In genomic region chr1:180774664-180775063, GRCm38 (mm10) we compare ENCODE assay signal across 9 mouse cellular contexts. TPM values are rescaled to one million over a fixed set of nuclear protein-coding genes. Genes with fewer than 3 reads are reported as not detected.
DNase-seq lines count a peak whose midpoint lies in the region; ATAC-seq and TF ChIP-seq lines count a peak whose summit lies in the region.
"Had no signal": no experiment of that assay in that cellular context is flagged by ENCODE, and none has a peak within 500 bp of the region (broad histone marks: within the 10 kb centered on the region; RNA-seq: fewer than 3 reads in every experiment).

No protein-coding gene starts in this region.

- H3K36me3 ChIP-seq in kidney, adult 2 months (ENCODE audit: control insufficient read depth, insufficient read depth, low read length) = no peaks in the 10 kb centered on the region
- no peaks in the 10 kb centered on the region for H3K36me3 ChIP-seq in lung, postnatal 0 days (ENCODE audit: insufficient read depth, low read length)
- H3K36me3 ChIP-seq: heart, embryonic 15.5 days had no signal

- H3K9ac ChIP-seq in lung, postnatal 0 days (replicated peaks; ENCODE audit: low read depth) = no peak overlapping the region
- H3K9ac ChIP-seq: heart, embryonic 15.5 days had no signal

- no peak overlapping the region for H3K4me3 ChIP-seq in kidney, adult 2 months (ENCODE audit: insufficient read depth, low read depth, low read length)
- no peak overlapping the region for H3K4me3 ChIP-seq in lung, postnatal 0 days (ENCODE audit: low read depth, low read length)
- H3K4me3 ChIP-seq: heart, embryonic 15.5 days had no signal

- H3K4me1 ChIP-seq in kidney, adult 2 months (ENCODE audit: control insufficient read depth, insufficient read depth, low read length) = peaks cover 3% of the 10 kb centered on the region; the same call in 1 of the 2 replicates
- H3K4me1 ChIP-seq in lung, postnatal 0 days (ENCODE audit: insufficient read depth, low read depth, low read length) = peaks cover 7% of the 10 kb centered on the region; the same call in 1 of the 2 replicates

- no peak for TF ChIP-seq EP300 in lung, postnatal 0 days (IDR thresholded peaks at IDR 0.05)

- no peak for DNase-seq in kidney, adult 2 months
- no peak for DNase-seq in kidney, adult 18-20 months
- DNase-seq in A20 (ENCODE audit: low read depth, low spot score) (peak; percentile 63), MEL-GATA-1-ER (ENCODE audit: extremely low read depth, low read depth) (peak; percentile 20)
- no peak for DNase-seq in lung, postnatal 0 days (ENCODE audit: low spot score)
- no peak for DNase-seq in left cerebral cortex, postnatal 25 days (ENCODE audit: low spot score in 2 of 2)
- no peak for DNase-seq in ovary, postnatal 10 days (ENCODE audit: low spot score)

- intact Hi-C loops in left cerebral cortex, postnatal 25 days (cut with DNase I) = loop anchor here (5.0 kb wide), 1 partner anchor 38 kb away; the partner anchor contains the start of gene H3f3a

- no peak for ATAC-seq in lung, postnatal 0 days
- ATAC-seq in megakaryocyte, adult 5-6 weeks (ENCODE audit: poor library complexity, severe bottlenecking) = no peak

- TF ChIP-seq CTCF in kidney, adult 2 months (conservative IDR thresholded peaks at IDR 0.05; ENCODE audit: insufficient read depth, insufficient read length, low read depth, low read length) = peak; percentile 58
- peak; percentile 62 for TF ChIP-seq CTCF in lung, postnatal 0 days (IDR thresholded peaks at IDR 0.05)

- no peak for TF ChIP-seq POLR2A in kidney, adult 2 months (IDR thresholded peaks at IDR 0.05; ENCODE audit: low read depth, low read length)

- H3K27me3 ChIP-seq in kidney, adult 2 months (replicated peaks; ENCODE audit: control insufficient read depth, insufficient read depth, low read length) = no peaks in the 10 kb centered on the region
- H3K27me3 ChIP-seq in lung, postnatal 0 days (replicated peaks; ENCODE audit: insufficient read depth, low read length) = no peaks in the 10 kb centered on the region
- H3K27me3 ChIP-seq: heart, embryonic 15.5 days had no signal

- H3K4me2 ChIP-seq in lung, postnatal 0 days (replicated peaks; ENCODE audit: low read depth, low read length) = no peak overlapping the region
- H3K4me2 ChIP-seq: heart, embryonic 15.5 days had no signal

- no peaks in the 10 kb centered on the region for H3K9me3 ChIP-seq in lung, postnatal 0 days (ENCODE audit: low read length)
- H3K9me3 ChIP-seq: heart, embryonic 15.5 days had no signal

- 70% methylated on average over 3 of the region's 3 CpGs for WGBS in kidney, adult 2 months
- 70% methylated on average over 3 of the region's 3 CpGs for WGBS in lung, postnatal 0 days

- no peak overlapping the region for H3K27ac ChIP-seq in kidney, adult 2 months (ENCODE audit: insufficient read depth, low read depth, low read length)
- no peak overlapping the region for H3K27ac ChIP-seq in lung, postnatal 0 days (ENCODE audit: low read length)
- H3K27ac ChIP-seq: heart, embryonic 15.5 days had no signal

RNA-seq across cellular contexts. Expression of gene H3f3a, which starts 39.1 kb away (rescaled TPM):
- polyA plus RNA-seq in kidney, adult 2 months (2012; rRNA removed) = 324 and 348 TPM in 2 replicates
- polyA plus RNA-seq in lung, postnatal 0 days (2015; fragmentation: Nextera tagmentation; extraction: Ambion mirVana) = 1,774 and 1,827 TPM in 2 replicates
- 100 to 1,000 TPM; 301 to 318 TPM for total RNA-seq in left cerebral cortex, postnatal 25 days (2021)
- total RNA-seq in megakaryocyte, adult 5-6 weeks (2015) = 3,482 and 3,921 TPM in 2 replicates
- total RNA-seq in megakaryocyte, adult 5-6 weeks (2017) = 2,689 and 3,338 TPM in 2 replicates

RNA-seq across cellular contexts. Expression of gene Acbd3, which starts 48.8 kb away (rescaled TPM):
- polyA plus RNA-seq in kidney, adult 2 months (2012; rRNA removed) = 9.6 and 12.1 TPM in 2 replicates
- polyA plus RNA-seq in lung, postnatal 0 days (2015; fragmentation: Nextera tagmentation; extraction: Ambion mirVana) = 17.0 and 18.5 TPM in 2 replicates
- 10 to 100 TPM; 32.6 to 33.6 TPM for total RNA-seq in left cerebral cortex, postnatal 25 days (2021)
- total RNA-seq in megakaryocyte, adult 5-6 weeks (2015) = 25.2 and 27.1 TPM in 2 replicates
- 49.8 and 52.4 TPM in 2 replicates for total RNA-seq in megakaryocyte, adult 5-6 weeks (2017)

Comparison
In these comparisons a context has a peak if more than half of its experiments do, and no peak if none do; other contexts are left out.
1. DNase-seq: peak in A20 (single experiment) and MEL-GATA-1-ER (single experiment); none in kidney, adult 2 months (single experiment), kidney, adult 18-20 months (single experiment), lung, postnatal 0 days (single experiment), left cerebral cortex, postnatal 25 days (0 of 2) and ovary, postnatal 10 days (single experiment).
2. RNA of gene H3f3a, which starts 39.1 kb away (total RNA-seq): 2,689 to 3,921 TPM in megakaryocyte, adult 5-6 weeks; 301 to 318 TPM in left cerebral cortex, postnatal 25 days; every median in the first group is over 4 times any median in the second.